Mouse (Mus musculus) liver, embryonic 12.5 days (tissue): Measurements from ENCODE around the gene Samd5. TPM values are rescaled to one million over a fixed set of nuclear protein-coding genes. Genes with fewer than 3 reads are reported as not detected.

Experiments
- ATAC-seq: fragments of 200-750 bp; cut with Nextera tagmentation; 2 replicates; pipeline ENCODE4 v1.8.0; 2017; ENCODE audit warnings: moderate number of reproducible peaks, mild to moderate bottlenecking, moderate library complexity
- H3K27ac ChIP-seq: fragments of 300-500 bp; sonication (generic); 2 replicates; pipeline ENCODE4 v1.5.1; 2016; ENCODE audit warnings: mild to moderate bottlenecking
- H3K27me3 ChIP-seq: fragments of 300-500 bp; sonication (generic); replicated peaks from 2 replicates; pipeline ENCODE4 v1.6.1; 2016; ENCODE audit warnings: mild to moderate bottlenecking, moderate library complexity
- H3K36me3 ChIP-seq: fragments of 300-500 bp; sonication (generic); 2 replicates; pipeline ENCODE4 v1.6.1; 2016; ENCODE audit warnings: mild to moderate bottlenecking, moderate library complexity
- H3K4me1 ChIP-seq: fragments of 300-500 bp; sonication (generic); 2 replicates; pipeline ENCODE4 v1.6.1; 2016
- H3K4me2 ChIP-seq: fragments of 300-500 bp; sonication (generic); 2 replicates; pipeline ENCODE4 v1.6.1; 2016; ENCODE audit warnings: mild to moderate bottlenecking, moderate library complexity
- H3K4me3 ChIP-seq: fragments of 300-500 bp; sonication (generic); 2 replicates; pipeline ENCODE4 v1.5.1; 2016; ENCODE audit warnings: mild to moderate bottlenecking, moderate library complexity
- H3K9ac ChIP-seq: fragments of 300-500 bp; sonication (generic); 2 replicates; pipeline ENCODE4 v1.6.1; 2016; ENCODE audit warnings: mild to moderate bottlenecking, moderate library complexity
- H3K9me3 ChIP-seq: fragments of 300-500 bp; sonication (generic); replicated peaks from 2 replicates; pipeline ENCODE4 v1.6.1; 2016; ENCODE audit warnings: mild to moderate bottlenecking, moderate library complexity
- WGBS: fragments of 180-500 bp; shearing (Covaris S2); methylation state at CpG from one replicate; pipeline ENCODE4 v1.1.7; 2016; ENCODE audit not compliant: insufficient replicate concordance; 5-methylcytosine and 5-hydroxymethylcytosine counted together
- polyA plus RNA-seq: library from polyadenylated mRNA; unstranded; fragments of >200 nt; fragmentation: Nextera tagmentation; extraction: Ambion mirVana; gene quantifications from 2 replicates; pipeline ENCODE4 v1.2.1, GENCODE M21; 2016

Gene Samd5
- polyA plus RNA-seq, 1 experiment from 2014 or later: 1.5 TPM

DNA sequence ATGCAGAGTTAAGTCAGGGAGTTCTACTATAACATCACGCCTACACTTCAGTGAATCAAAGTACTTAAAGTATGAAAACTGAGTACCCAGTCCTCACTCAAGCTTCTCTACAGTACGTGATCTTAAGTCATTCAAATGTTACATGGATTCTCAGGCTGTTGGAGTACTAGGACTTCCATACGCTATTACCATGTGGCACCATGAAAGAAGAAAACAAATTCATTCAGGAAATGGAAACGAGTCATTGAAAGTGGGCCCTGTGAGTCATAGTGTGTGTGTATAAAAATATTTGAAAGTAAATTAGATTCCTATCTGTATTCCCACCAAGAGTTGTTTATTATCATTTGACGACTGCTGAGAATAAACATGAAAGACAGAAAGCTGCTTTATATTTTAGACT is 71.7 kb downstream of the Samd5 start:
- 64% methylated on average over 5 of the region's 5 CpGs for WGBS
- H3K4me1 ChIP-seq: no peaks in the 10 kb centered on the region
- ATAC-seq: no peak
- H3K4me3 ChIP-seq: no peak overlapping the region
- H3K9ac ChIP-seq: no peak overlapping the region
- no peak overlapping the region for H3K27ac ChIP-seq
- H3K27me3 ChIP-seq: no peaks in the 10 kb centered on the region
- H3K4me2 ChIP-seq: no peak overlapping the region
- H3K36me3 ChIP-seq: no peaks in the 10 kb centered on the region
- H3K9me3 ChIP-seq: no peaks in the 10 kb centered on the region

GRCm38 (mm10) chr10:9602845-9603244 is 72.2 kb downstream of the Samd5 start:
- no peak for ATAC-seq

DNA sequence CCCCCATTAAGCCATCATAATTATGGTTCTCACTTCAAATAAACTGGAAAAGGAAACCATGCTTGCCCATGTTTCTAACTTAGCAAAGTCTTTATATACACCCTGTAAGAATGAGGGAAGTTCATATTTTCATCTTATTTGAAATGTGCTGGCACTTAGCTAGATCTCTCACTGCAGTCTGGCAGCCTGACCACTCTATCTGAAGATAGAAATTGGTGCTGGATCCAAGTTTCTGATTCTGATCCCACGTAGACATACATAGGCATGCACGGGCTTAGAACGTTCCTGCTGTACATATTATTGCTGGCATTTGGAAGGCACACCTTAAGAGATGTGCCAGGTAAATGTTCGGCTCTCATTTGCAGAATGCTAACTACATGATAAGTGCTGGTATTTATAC is 72.6 kb downstream of the Samd5 start:
- Histone ChIP-seq H3K4me2 (no peak overlapping the region), H3K36me3 (no peaks in the 10 kb centered on the region), H3K27ac (no peak overlapping the region), H3K9ac (no peak overlapping the region), H3K4me3 (no peak overlapping the region), H3K4me1 (no peaks in the 10 kb centered on the region), H3K27me3 (no peaks in the 10 kb centered on the region), H3K9me3 (no peaks in the 10 kb centered on the region)
- ATAC-seq: no peak
- WGBS: 71% methylated on average over 4 of the region's 4 CpGs

More at GRCm38 (mm10) chr10:9602845-9603244, 72.2 kb downstream of the Samd5 start:
- H3K36me3 ChIP-seq: no peaks in the 10 kb centered on the region
- no peak overlapping the region for H3K4me2 ChIP-seq
- H3K27ac ChIP-seq: no peak overlapping the region
- H3K9ac ChIP-seq: no peak overlapping the region
- WGBS: 64% methylated on average over 5 of the region's 5 CpGs
- H3K27me3 ChIP-seq: no peaks in the 10 kb centered on the region
- no peak overlapping the region for H3K4me3 ChIP-seq
- H3K4me1 ChIP-seq: no peaks in the 10 kb centered on the region
- H3K9me3 ChIP-seq: no peaks in the 10 kb centered on the region

- WGBS: 68% methylated on average over 5 of the region's 5 CpGs
- no peak overlapping the region for H3K4me2 ChIP-seq
Measured at GRCm38 (mm10) chr10:9596228-9596627, 78.8 kb downstream of the Samd5 start.

GRCm38 (mm10) chr10:9594666-9595065 is 80.3 kb downstream of the Samd5 start:
- H3K4me3 ChIP-seq: no peak overlapping the region
- no peak for ATAC-seq
- no peaks in the 10 kb centered on the region for H3K36me3 ChIP-seq
- no peaks in the 10 kb centered on the region for H3K4me1 ChIP-seq
- H3K9me3 ChIP-seq: no peaks in the 10 kb centered on the region
- no peak overlapping the region for H3K9ac ChIP-seq
- WGBS: 65% methylated on average over 4 of the region's 4 CpGs
- H3K27ac ChIP-seq: no peak overlapping the region
- no peak overlapping the region for H3K4me2 ChIP-seq
- no peaks in the 10 kb centered on the region for H3K27me3 ChIP-seq

More at GRCm38 (mm10) chr10:9596228-9596627, 78.8 kb downstream of the Samd5 start:
- Histone ChIP-seq H3K36me3 (no peaks in the 10 kb centered on the region), H3K27me3 (no peaks in the 10 kb centered on the region), H3K9me3 (no peaks in the 10 kb centered on the region), H3K4me3 (no peak overlapping the region), H3K4me1 (no peaks in the 10 kb centered on the region), H3K9ac (no peak overlapping the region), H3K27ac (no peak overlapping the region)
- no peak for ATAC-seq

- H3K9me3 ChIP-seq: no peaks in the 10 kb centered on the region
- no peak overlapping the region for H3K27ac ChIP-seq
- H3K4me1 ChIP-seq: no peaks in the 10 kb centered on the region
- H3K36me3 ChIP-seq: no peaks in the 10 kb centered on the region
- H3K4me2 ChIP-seq: no peak overlapping the region
- ATAC-seq: no peak
- no peak overlapping the region for H3K4me3 ChIP-seq
- 72% methylated on average over 2 of the region's 2 CpGs for WGBS
- no peaks in the 10 kb centered on the region for H3K27me3 ChIP-seq
- H3K9ac ChIP-seq: no peak overlapping the region
Measured at GRCm38 (mm10) chr10:9590606-9591005, 84.4 kb downstream of the Samd5 start.

- 66% methylated on average over 5 of the region's 5 CpGs for WGBS
- Histone ChIP-seq H3K27me3 (no peaks in the 10 kb centered on the region), H3K4me3 (no peak overlapping the region), H3K27ac (no peak overlapping the region), H3K4me2 (no peak overlapping the region), H3K9ac (no peak overlapping the region), H3K36me3 (no peaks in the 10 kb centered on the region), H3K9me3 (no peaks in the 10 kb centered on the region), H3K4me1 (no peaks in the 10 kb centered on the region)
- no peak for ATAC-seq
Measured at GRCm38 (mm10) chr10:9586328-9586727, 88.7 kb downstream of the Samd5 start.

- 67% methylated on average over 5 of the region's 5 CpGs for WGBS
Measured at GRCm38 (mm10) chr10:9579374-9579773, 95.6 kb downstream of the Samd5 start.

GRCm38 (mm10) chr10:9575605-9576004 is 99.4 kb downstream of the Samd5 start:
- no peaks in the 10 kb centered on the region for H3K27me3 ChIP-seq
- no peak overlapping the region for H3K9ac ChIP-seq
- ATAC-seq: no peak
- no peak overlapping the region for H3K4me3 ChIP-seq
- no peak overlapping the region for H3K27ac ChIP-seq
- 27% methylated on average over 4 of the region's 4 CpGs for WGBS
- no peaks in the 10 kb centered on the region for H3K4me1 ChIP-seq
- no peaks in the 10 kb centered on the region for H3K9me3 ChIP-seq
- no peak overlapping the region for H3K4me2 ChIP-seq
- H3K36me3 ChIP-seq: no peaks in the 10 kb centered on the region

More at GRCm38 (mm10) chr10:9579374-9579773, 95.6 kb downstream of the Samd5 start:
- no peak overlapping the region for H3K27ac ChIP-seq
- no peaks in the 10 kb centered on the region for H3K4me1 ChIP-seq
- no peak overlapping the region for H3K4me2 ChIP-seq
- ATAC-seq: no peak
- no peaks in the 10 kb centered on the region for H3K9me3 ChIP-seq
- no peaks in the 10 kb centered on the region for H3K36me3 ChIP-seq
- no peaks in the 10 kb centered on the region for H3K27me3 ChIP-seq
- no peak overlapping the region for H3K9ac ChIP-seq
- H3K4me3 ChIP-seq: no peak overlapping the region

DNA sequence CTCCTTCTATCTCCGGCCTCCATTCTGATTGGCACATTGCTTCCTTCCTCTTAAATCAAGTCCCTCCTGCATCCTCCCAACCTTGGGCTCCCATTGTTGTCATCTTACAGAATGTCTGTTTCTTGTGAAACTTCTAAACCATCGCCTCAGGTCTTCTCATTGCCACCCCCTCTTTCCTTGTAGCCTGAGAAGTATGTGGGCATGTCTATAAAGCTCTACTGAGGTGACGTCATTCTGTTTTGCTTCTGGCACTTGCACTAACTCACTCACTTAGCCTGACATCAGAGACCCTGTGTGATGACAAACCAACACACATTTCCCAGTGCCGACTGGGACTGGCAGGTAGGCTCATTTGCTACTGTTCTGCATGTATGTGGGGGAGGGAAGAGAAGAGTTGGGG is 100.9 kb downstream of the Samd5 start:
- H3K4me1 ChIP-seq: no peaks in the 10 kb centered on the region
- no peak overlapping the region for H3K9ac ChIP-seq
- H3K4me3 ChIP-seq: no peak overlapping the region
- H3K27me3 ChIP-seq: no peaks in the 10 kb centered on the region
- no peaks in the 10 kb centered on the region for H3K9me3 ChIP-seq
- H3K36me3 ChIP-seq: no peaks in the 10 kb centered on the region
- no peak overlapping the region for H3K27ac ChIP-seq
- ATAC-seq: no peak
- WGBS: 46% methylated on average over 4 of the region's 4 CpGs
- H3K4me2 ChIP-seq: no peak overlapping the region

Other genes starting within 250 kb of the Samd5 start
- gene Stxbp5, start 225.9 kb upstream of the Samd5 start, polyA plus RNA-seq: 6.3 and 7.2 TPM in 2 replicates